Mouse (Mus musculus): Measurements from ENCODE around the gene Gsta2. TPM values are rescaled to one million over a fixed set of nuclear protein-coding genes. Genes with fewer than 3 reads are reported as not detected.
"Not testable (repeated sequence)": the region's sequence is repeated elsewhere in the genome, so short reads cannot be mapped to it uniquely, and the experiment has no call there.

Gsta2 gene
- polyA plus RNA-seq, 1 experiment from 2014 or later, result not detected

- not testable (repeated sequence) for DNase-seq (ENCODE audit: low spot score); H3K4me3 ChIP-seq (ENCODE audit: low read depth, low read length); H3K4me2 ChIP-seq (ENCODE audit: low read depth, low read length, severe bottlenecking); H3K36me3 ChIP-seq (ENCODE audit: control insufficient read depth, insufficient read depth, low read length); ATAC-seq (replicated peaks; ENCODE audit: low FRiP score); H3K4me1 ChIP-seq (replicated peaks; ENCODE audit: control insufficient read depth, insufficient read depth, low read length); H3K9me3 ChIP-seq (ENCODE audit: control insufficient read depth, low read length); H3K27ac ChIP-seq (ENCODE audit: low read depth, low read length); H3K9ac ChIP-seq (ENCODE audit: low read length); H3K27me3 ChIP-seq (ENCODE audit: control insufficient read depth, insufficient read depth, low read length)
- WGBS, result 68% methylated on average over 4 of the region's 4 CpGs
Measured at GRCm38 (mm10) chr9:78345235-78345634, 10.4 kb downstream of the Gsta2 start.

GRCm38 (mm10) chr9:78343055-78343454 lies 12.5 kb downstream of the Gsta2 start:
- not testable (repeated sequence) for H3K4me2 ChIP-seq (ENCODE audit: low read depth, low read length, severe bottlenecking); H3K27me3 ChIP-seq (ENCODE audit: control insufficient read depth, insufficient read depth, low read length); H3K36me3 ChIP-seq (ENCODE audit: control insufficient read depth, insufficient read depth, low read length); H3K9me3 ChIP-seq (ENCODE audit: control insufficient read depth, low read length); H3K9ac ChIP-seq (ENCODE audit: low read length); DNase-seq (ENCODE audit: low spot score); H3K4me1 ChIP-seq (replicated peaks; ENCODE audit: control insufficient read depth, insufficient read depth, low read length); ATAC-seq (replicated peaks; ENCODE audit: low FRiP score); H3K4me3 ChIP-seq (ENCODE audit: low read depth, low read length); H3K27ac ChIP-seq (ENCODE audit: low read depth, low read length)
- 90% methylated on average over 9 of the region's 9 CpGs for WGBS

GRCm38 (mm10) chr9:78342494-78342893 lies 13.1 kb downstream of the Gsta2 start:
- H3K27me3 ChIP-seq (ENCODE audit: control insufficient read depth, insufficient read depth, low read length); H3K4me1 ChIP-seq (replicated peaks; ENCODE audit: control insufficient read depth, insufficient read depth, low read length); H3K4me3 ChIP-seq (ENCODE audit: low read depth, low read length); H3K4me2 ChIP-seq (ENCODE audit: low read depth, low read length, severe bottlenecking); H3K36me3 ChIP-seq (ENCODE audit: control insufficient read depth, insufficient read depth, low read length); H3K27ac ChIP-seq (ENCODE audit: low read depth, low read length); DNase-seq (ENCODE audit: low spot score); H3K9ac ChIP-seq (ENCODE audit: low read length); H3K9me3 ChIP-seq (ENCODE audit: control insufficient read depth, low read length); ATAC-seq (replicated peaks; ENCODE audit: low FRiP score): not testable (repeated sequence)
- WGBS, result 90% methylated on average over 4 of the region's 4 CpGs

GRCm38 (mm10) chr9:78340324-78340723 lies 15.3 kb downstream of the Gsta2 start:
- WGBS, result 11% methylated on average over 8 of the region's 8 CpGs
- H3K9me3 ChIP-seq (ENCODE audit: control insufficient read depth, low read length), result not testable (repeated sequence)

GRCm38 (mm10) chr9:78337050-78337449 lies 18.5 kb downstream of the Gsta2 start:
- not testable (repeated sequence) for H3K4me1 ChIP-seq (replicated peaks; ENCODE audit: control insufficient read depth, insufficient read depth, low read length); H3K9me3 ChIP-seq (ENCODE audit: control insufficient read depth, low read length); H3K27ac ChIP-seq (ENCODE audit: low read depth, low read length); H3K27me3 ChIP-seq (ENCODE audit: control insufficient read depth, insufficient read depth, low read length); H3K9ac ChIP-seq (ENCODE audit: low read length); H3K36me3 ChIP-seq (ENCODE audit: control insufficient read depth, insufficient read depth, low read length); ATAC-seq (replicated peaks; ENCODE audit: low FRiP score); DNase-seq (ENCODE audit: low spot score); H3K4me3 ChIP-seq (ENCODE audit: low read depth, low read length); H3K4me2 ChIP-seq (ENCODE audit: low read depth, low read length, severe bottlenecking)

More at GRCm38 (mm10) chr9:78340324-78340723, 15.3 kb downstream of the Gsta2 start:
- H3K27me3 ChIP-seq (ENCODE audit: control insufficient read depth, insufficient read depth, low read length); H3K4me3 ChIP-seq (ENCODE audit: low read depth, low read length); H3K4me1 ChIP-seq (replicated peaks; ENCODE audit: control insufficient read depth, insufficient read depth, low read length); H3K27ac ChIP-seq (ENCODE audit: low read depth, low read length); H3K4me2 ChIP-seq (ENCODE audit: low read depth, low read length, severe bottlenecking); H3K36me3 ChIP-seq (ENCODE audit: control insufficient read depth, insufficient read depth, low read length); H3K9ac ChIP-seq (ENCODE audit: low read length): not testable (repeated sequence)
- peak; percentile 78 for DNase-seq (ENCODE audit: low spot score)
- ATAC-seq (replicated peaks; ENCODE audit: low FRiP score), result 0 out of 2 replicates have a peak, but pooled peaks have one; percentile 33

GRCm38 (mm10) chr9:78327289-78327688 lies 28.3 kb downstream of the Gsta2 start, which contains the start of gene Omt2b:
Omt2b (plus strand) TSS chr9:78327589.
- H3K9ac ChIP-seq (ENCODE audit: low read length); H3K9me3 ChIP-seq (ENCODE audit: control insufficient read depth, low read length); H3K4me2 ChIP-seq (ENCODE audit: low read depth, low read length, severe bottlenecking); H3K27me3 ChIP-seq (ENCODE audit: control insufficient read depth, insufficient read depth, low read length); H3K27ac ChIP-seq (ENCODE audit: low read depth, low read length); ATAC-seq (replicated peaks; ENCODE audit: low FRiP score); H3K4me1 ChIP-seq (replicated peaks; ENCODE audit: control insufficient read depth, insufficient read depth, low read length); DNase-seq (ENCODE audit: low spot score); H3K4me3 ChIP-seq (ENCODE audit: low read depth, low read length); H3K36me3 ChIP-seq (ENCODE audit: control insufficient read depth, insufficient read depth, low read length): not testable (repeated sequence)
- 100% methylated on average over 1 of the region's 1 CpGs for WGBS

- Histone ChIP-seq H3K36me3 (ENCODE audit: control insufficient read depth, insufficient read depth, low read length) (no peaks in the 10 kb centered on the region), H3K27me3 (ENCODE audit: control insufficient read depth, insufficient read depth, low read length) (no peaks in the 10 kb centered on the region), H3K4me1 (replicated peaks; ENCODE audit: control insufficient read depth, insufficient read depth, low read length) (no peaks in the 10 kb centered on the region), H3K27ac (ENCODE audit: low read depth, low read length) (no peak overlapping the region), H3K9ac (ENCODE audit: low read length) (no peak overlapping the region), H3K4me3 (ENCODE audit: low read depth, low read length) (no peak overlapping the region), H3K9me3 (ENCODE audit: control insufficient read depth, low read length) (no peaks in the 10 kb centered on the region), H3K4me2 (ENCODE audit: low read depth, low read length, severe bottlenecking) (no peak overlapping the region)
- WGBS, result 31% methylated on average over 1 of the region's 1 CpGs
- no peak for ATAC-seq (replicated peaks; ENCODE audit: low FRiP score)
- no peak for DNase-seq (ENCODE audit: low spot score)
Measured at GRCm38 (mm10) chr9:78319499-78319898, 36.1 kb downstream of the Gsta2 start.

- no peak for ATAC-seq (replicated peaks; ENCODE audit: low FRiP score)
- Histone ChIP-seq H3K4me3 (ENCODE audit: low read depth, low read length) (no peak within 1 kb of the TSS), H3K36me3 (ENCODE audit: control insufficient read depth, insufficient read depth, low read length) (no peaks in the 10 kb centered on the region), H3K4me2 (ENCODE audit: low read depth, low read length, severe bottlenecking) (no peak within 1 kb of the TSS), H3K27ac (ENCODE audit: low read depth, low read length) (no peak within 1 kb of the TSS), H3K27me3 (ENCODE audit: control insufficient read depth, insufficient read depth, low read length) (no peaks in the 10 kb centered on the region), H3K9ac (ENCODE audit: low read length) (no peak within 1 kb of the TSS), H3K4me1 (replicated peaks; ENCODE audit: control insufficient read depth, insufficient read depth, low read length) (no peaks in the 10 kb centered on the region), H3K9me3 (ENCODE audit: control insufficient read depth, low read length) (no peaks in the 10 kb centered on the region)
- no peak for DNase-seq (ENCODE audit: low spot score)
- 91% methylated on average over 2 of the region's 2 CpGs for WGBS
Measured at GRCm38 (mm10) chr9:78314696-78315095, 40.9 kb downstream of the Gsta2 start, which contains the start of gene Omt2a. Omt2a (minus strand) TSS chr9:78314796.

- WGBS, result 89% methylated on average over 3 of the region's 3 CpGs
Measured at GRCm38 (mm10) chr9:78308122-78308521, 47.5 kb downstream of the Gsta2 start.

More at GRCm38 (mm10) chr9:78308122-78308521, 47.5 kb downstream of the Gsta2 start:
- not testable (repeated sequence) for H3K36me3 ChIP-seq (ENCODE audit: control insufficient read depth, insufficient read depth, low read length); H3K9ac ChIP-seq (ENCODE audit: low read length); DNase-seq (ENCODE audit: low spot score); H3K4me2 ChIP-seq (ENCODE audit: low read depth, low read length, severe bottlenecking); H3K4me3 ChIP-seq (ENCODE audit: low read depth, low read length); H3K4me1 ChIP-seq (replicated peaks; ENCODE audit: control insufficient read depth, insufficient read depth, low read length); ATAC-seq (replicated peaks; ENCODE audit: low FRiP score); H3K27me3 ChIP-seq (ENCODE audit: control insufficient read depth, insufficient read depth, low read length); H3K27ac ChIP-seq (ENCODE audit: low read depth, low read length); H3K9me3 ChIP-seq (ENCODE audit: control insufficient read depth, low read length)

Measured in forebrain, embryonic 11.5 days (tissue).